Mouse (Mus musculus) gastrocnemius, postnatal 14 days (tissue): Measurements from ENCODE around the gene Rhox6. TPM values are rescaled to one million over a fixed set of nuclear protein-coding genes. Genes with fewer than 3 reads are reported as not detected.
"Not testable (repeated sequence)": the region's sequence is repeated elsewhere in the genome, so short reads cannot be mapped to it uniquely, and the experiment has no call there.

Experiments
- DNase-seq: peaks from one replicate; pipeline ENCODE4 v3.0.0; 2021; ENCODE audit warnings: mixed read lengths
- intact Hi-C: fragments of 180-260 bp; cut with DNase I; formaldehyde crosslinking; loops from one replicate; pipeline ENCODE4 v1.15.1; 2025; ENCODE audit warnings: low total_unique reads
- long read RNA-seq, 2 experiments: library from polyadenylated mRNA; stranded (forward); transcript quantifications; one replicate each; pipeline ENCODE4 v2.0.0; 2021
- total RNA-seq, 2 experiments: library from RNA; stranded (reverse); gene quantifications; 2 replicates each; pipeline ENCODE4 v1.2.3; 2021

Gene Rhox6
- total RNA-seq, result not detected
- long read RNA-seq, experiment 1, result 0 reads
- long read RNA-seq, experiment 2, result 0 reads

DNA sequence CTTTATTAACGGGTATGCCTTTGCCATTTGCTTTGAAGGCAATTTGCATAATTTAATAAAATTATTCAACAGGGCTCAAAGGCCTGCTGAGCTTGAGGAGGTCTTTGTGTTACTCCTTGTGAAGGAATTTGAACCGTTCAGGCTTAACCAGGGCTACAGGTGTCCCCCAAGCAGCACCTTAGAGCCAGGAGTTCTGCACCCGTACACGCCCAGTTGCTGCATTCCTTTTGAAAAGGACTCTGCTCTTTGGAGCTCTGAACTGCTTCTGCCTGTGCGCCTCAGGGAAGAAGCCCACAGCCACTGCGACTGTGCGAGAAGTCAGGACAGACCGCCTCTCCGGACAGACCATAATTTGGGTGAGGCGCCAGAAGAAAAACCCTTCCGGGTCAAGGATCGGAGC is at the start of gene Rhox6:
TSS of gene Rhox6 (plus strand) at position 301 of the 400 bp plus-strand sequence.
- DNase-seq, intact Hi-C loops: not testable (repeated sequence)

DNA sequence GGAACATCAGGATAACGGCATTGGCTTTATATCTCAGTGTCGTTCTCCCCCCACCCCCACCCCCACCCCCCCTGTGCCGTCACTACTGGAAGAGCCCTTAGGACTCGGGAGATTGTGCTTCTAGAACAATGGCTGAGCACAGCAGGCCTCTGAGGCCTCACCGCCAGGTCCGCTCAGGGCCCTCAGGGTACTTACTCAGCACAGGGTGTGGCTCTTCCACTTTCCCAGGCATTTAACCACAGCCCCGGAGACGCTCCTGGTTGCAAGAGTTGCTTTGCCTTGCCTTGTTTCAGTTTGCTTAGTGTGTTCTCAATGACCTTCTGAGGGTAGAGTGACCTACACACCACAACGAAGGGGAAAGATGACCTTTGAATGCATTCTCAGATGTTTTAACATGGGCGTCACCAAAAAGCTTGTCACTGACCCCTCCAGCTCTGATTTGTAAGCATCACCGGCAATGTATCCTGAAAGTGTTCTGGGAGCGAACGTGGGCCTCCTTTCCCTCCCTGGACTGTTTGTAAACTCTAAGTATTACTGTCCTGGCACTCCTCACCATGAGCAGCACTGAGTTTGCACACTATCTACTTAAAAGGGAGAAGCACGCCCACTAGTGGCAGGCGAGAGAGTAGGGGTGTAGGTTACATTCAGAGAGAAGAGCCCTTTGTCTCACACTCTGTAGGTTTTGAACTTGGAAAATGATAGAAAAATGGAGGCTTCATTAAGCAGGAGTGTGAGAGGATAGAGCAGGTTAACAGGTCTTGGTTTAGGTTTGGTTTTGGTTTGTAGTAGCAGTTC is 19.2 kb upstream of the Rhox6 start:
- no peak for DNase-seq
- intact Hi-C loops, result no loop called here

DNA sequence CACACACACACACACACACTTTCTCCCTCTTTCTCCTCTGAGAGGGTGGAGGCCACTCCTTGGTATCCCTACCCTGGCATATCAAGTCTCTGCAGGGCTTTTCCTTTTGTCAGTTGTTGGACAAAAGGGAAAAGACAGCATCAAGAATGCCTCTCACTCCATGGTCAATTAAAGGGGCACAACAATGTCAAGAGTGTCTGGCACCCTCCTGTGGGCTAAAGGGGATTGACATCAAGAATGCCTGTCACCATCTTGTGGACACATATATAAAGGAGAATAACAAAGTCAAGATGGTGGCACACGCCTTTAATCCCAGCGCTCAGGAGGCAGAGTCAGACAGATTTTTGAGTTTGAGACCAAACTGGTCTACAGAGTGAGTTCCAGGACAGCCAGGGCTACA is 17.3 kb upstream of the Rhox6 start:
- intact Hi-C loops, result no loop called here

GRCm38 (mm10) chrX:37811179-37811578 is 15.5 kb upstream of the Rhox6 start:
- peak; percentile 12 for DNase-seq
- intact Hi-C loops, result no loop called here

More for the DNA sequence above, 17.3 kb upstream of the Rhox6 start:
- no peak for DNase-seq

GRCm38 (mm10) chrX:37815665-37816064 is 11.0 kb upstream of the Rhox6 start:
- intact Hi-C loops, result no loop called here
- no peak for DNase-seq

DNA sequence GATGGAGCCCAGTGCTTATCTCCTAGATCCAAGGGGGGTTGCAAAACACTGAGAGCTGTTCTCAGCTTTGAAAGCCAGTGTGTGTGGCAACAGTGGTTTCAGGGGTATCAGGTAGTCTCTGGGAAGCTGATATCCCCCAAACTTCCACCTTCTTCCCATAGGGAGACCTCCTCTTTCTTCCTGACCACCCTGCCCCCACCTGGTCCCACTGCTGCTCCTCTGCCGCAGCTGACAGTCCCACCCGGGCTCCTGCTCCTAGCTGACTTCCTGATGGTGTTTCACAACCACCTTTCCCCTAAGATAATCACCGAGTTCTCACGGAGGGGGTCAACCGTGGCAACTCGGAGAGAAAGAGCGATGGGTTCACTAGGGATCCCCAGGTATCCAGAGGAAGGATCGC is 4.7 kb downstream of the Rhox6 start, which contains the start of gene Rhox7a:
TSS of gene Rhox7a (plus strand) at position 301 of the 400 bp plus-strand sequence.
- intact Hi-C loops, DNase-seq: not testable (repeated sequence)

GRCm38 (mm10) chrX:37871641-37872040 is 44.9 kb downstream of the Rhox6 start:
- no peak for DNase-seq
- intact Hi-C loops, result no loop called here

GRCm38 (mm10) chrX:37878844-37879243 is 52.1 kb downstream of the Rhox6 start, which contains the start of gene Rhox8:
Rhox8 (minus strand) TSS chrX:37878944.
- DNase-seq, result no peak
- intact Hi-C loops, result no loop called here

Other genes with a start within 250 kb of the Rhox6 start
- not detected for gene Rhox3f, start 245.9 kb upstream of the Rhox6 start, total RNA-seq
- not detected for gene Rhox4f, start 219.2 kb upstream of the Rhox6 start, total RNA-seq
- not detected for gene Rhox3g, start 198.3 kb upstream of the Rhox6 start, total RNA-seq
- gene Rhox2g, start 183.4 kb upstream of the Rhox6 start, total RNA-seq, result not detected
- gene Rhox4g, start 175.6 kb upstream of the Rhox6 start, total RNA-seq, result not detected
- gene Rhox3h, start 158.1 kb upstream of the Rhox6 start, total RNA-seq, result not detected
- not detected for gene Rhox2h, start 153.6 kb upstream of the Rhox6 start, total RNA-seq
- not detected for gene Rhox5, start 22.1 kb upstream of the Rhox6 start, total RNA-seq
- gene Rhox7a, start 4.8 kb downstream of the Rhox6 start, total RNA-seq, result not detected
- gene Rhox8, start 52.0 kb downstream of the Rhox6 start, total RNA-seq, result not detected
- not detected for gene Rhox7b, start 70.3 kb downstream of the Rhox6 start, total RNA-seq
- gene Rhox9, start 74.9 kb downstream of the Rhox6 start, total RNA-seq, result not detected
- gene Btg1-ps1, start 191.9 kb downstream of the Rhox6 start, total RNA-seq, result not detected
- gene Btg1-ps2, start 216.2 kb downstream of the Rhox6 start, total RNA-seq, result not detected
- not detected for gene Rhox10, start 239.6 kb downstream of the Rhox6 start, total RNA-seq